ENCODE assay signal across 10 mouse cellular contexts in the genomic region with DNA sequence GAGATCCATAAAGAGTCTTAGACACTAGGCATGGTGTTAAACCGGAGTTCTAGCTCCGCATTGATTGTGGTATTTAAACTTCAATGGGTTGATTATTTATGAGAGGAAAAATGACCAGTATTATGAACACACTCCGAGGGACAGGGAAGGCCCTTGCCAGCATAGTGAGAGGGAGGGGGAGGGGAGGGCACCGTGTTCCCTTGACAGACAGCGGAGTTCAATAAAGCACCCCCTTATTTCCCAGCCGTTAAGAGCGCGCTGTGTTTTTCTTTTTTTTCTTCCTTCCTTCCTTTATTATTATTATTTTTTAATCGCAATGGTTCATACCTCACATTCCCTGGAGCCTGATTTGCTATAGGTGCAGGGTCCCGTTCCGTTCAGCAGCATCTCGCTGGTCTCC. TPM values are rescaled to one million over a fixed set of nuclear protein-coding genes. Genes with fewer than 3 reads are reported as not detected.
DNase-seq lines count a peak whose midpoint lies in the region; ATAC-seq lines count a peak whose summit lies in the region.
"Had no signal": no experiment of that assay in that cellular context is flagged by ENCODE, and none has a peak within 500 bp of the region (broad histone marks: within the 10 kb centered on the region; RNA-seq: fewer than 3 reads in every experiment).

No protein-coding gene starts in this region.

- H3K9ac ChIP-seq in forebrain, embryonic 11.5 days (ENCODE audit: low read length): peak overlapping the region; percentile 4; the same call in 1 of the 2 replicates
- H3K9ac ChIP-seq in limb, embryonic 15.5 days: no peak overlapping the region

- H3K27ac ChIP-seq in forebrain, embryonic 11.5 days (ENCODE audit: low read depth, low read length): no peak overlapping the region
- H3K27ac ChIP-seq in limb, embryonic 15.5 days: no peak overlapping the region

- no peaks in the 10 kb centered on the region for H3K36me3 ChIP-seq in forebrain, embryonic 11.5 days (ENCODE audit: control insufficient read depth, insufficient read depth, low read length)
- no peaks in the 10 kb centered on the region for H3K36me3 ChIP-seq in limb, embryonic 15.5 days

- 0% methylated on average over 12 of the region's 12 CpGs for WGBS in forebrain, embryonic 11.5 days
- 1% methylated on average over 12 of the region's 12 CpGs for WGBS in limb, embryonic 15.5 days

- ATAC-seq in forebrain, embryonic 11.5 days (replicated peaks; ENCODE audit: low FRiP score): peak; percentile 22; the same call in 1 of the 2 replicates
- no peak for ATAC-seq in limb, embryonic 15.5 days (ENCODE audit: insufficient number of reproducible peaks, low FRiP score, low TSS enrichment, low read depth)
- ATAC-seq in monocyte, adult 5-6 weeks (replicated peaks; ENCODE audit: insufficient number of reproducible peaks, low FRiP score, low TSS enrichment, poor library complexity, severe bottlenecking): no peak
- ATAC-seq: inflammation-experienced regulatory T-cells, adult 6 months had no signal

- H3K4me3 ChIP-seq in forebrain, embryonic 11.5 days (ENCODE audit: low read depth, low read length): peak overlapping the region; percentile 29
- peak overlapping the region; percentile 35 for H3K4me3 ChIP-seq in limb, embryonic 15.5 days

- H3K4me2 ChIP-seq in forebrain, embryonic 11.5 days (ENCODE audit: low read depth, low read length, severe bottlenecking): peak overlapping the region; percentile 65
- peak overlapping the region; percentile 64 for H3K4me2 ChIP-seq in limb, embryonic 15.5 days

- no peaks in the 10 kb centered on the region for H3K9me3 ChIP-seq in forebrain, embryonic 11.5 days (ENCODE audit: control insufficient read depth, low read length)
- no peaks in the 10 kb centered on the region for H3K9me3 ChIP-seq in limb, embryonic 15.5 days

- peaks cover 11% of the 10 kb centered on the region for H3K27me3 ChIP-seq in forebrain, embryonic 11.5 days (ENCODE audit: control insufficient read depth, insufficient read depth, low read length)
- H3K27me3 ChIP-seq in limb, embryonic 15.5 days: peaks cover 45% of the 10 kb centered on the region

- peaks cover 8% of the 10 kb centered on the region; the same call in 1 of the 2 replicates for H3K4me1 ChIP-seq in forebrain, embryonic 11.5 days (replicated peaks; ENCODE audit: control insufficient read depth, insufficient read depth, low read length)
- H3K4me1 ChIP-seq in limb, embryonic 15.5 days: peaks cover 11% of the 10 kb centered on the region; the same call in 1 of the 2 replicates

- DNase-seq in heart, adult 11 months: peak; percentile 77
- DNase-seq in heart, postnatal 4 days: no peak
- DNase-seq in Muller cell, postnatal 12 days (ENCODE audit: inconsistent ontology term): peak; percentile 13
- no peak for DNase-seq in forebrain, embryonic 11.5 days (ENCODE audit: low spot score)
- no peak for DNase-seq in gastrocnemius, adult 8-10 months (ENCODE audit: low spot score in 2 of 2)
- DNase-seq in lung, postnatal 10 days: no peak

RNA-seq across cellular contexts. Expression of gene Lrrtm3, which starts 2.6 kb away (rescaled TPM):
- total RNA-seq in heart, postnatal 4 days (2021): under 1 TPM; 0.14 to 0.36 TPM
- 2.2 and 2.6 TPM in 2 replicates for polyA plus RNA-seq in forebrain, embryonic 11.5 days (2014; fragmentation: Nextera tagmentation; extraction: Ambion mirVana)
- 2.2 and 3.2 TPM in 2 replicates for polyA plus RNA-seq in limb, embryonic 15.5 days (2015; fragmentation: Nextera tagmentation; extraction: Ambion mirVana)
- total RNA-seq in monocyte, adult 5-6 weeks (2017): not detected in 3 replicates
- total RNA-seq in gastrocnemius, adult 8-10 months (2022): under 1 TPM; 0.10 to 0.99 (median 0.34) TPM
- total RNA-seq: neutrophil, adult 5-6 weeks had no signal

Comparison
In these comparisons a context has a peak if more than half of its experiments do, and no peak if none do; other contexts are left out.
1. DNase-seq: peak in heart, adult 11 months (single experiment) and Muller cell, postnatal 12 days (single experiment); none in heart, postnatal 4 days (single experiment), forebrain, embryonic 11.5 days (single experiment), gastrocnemius, adult 8-10 months (0 of 2) and lung, postnatal 10 days (single experiment).